Mouse (Mus musculus): Measurements from ENCODE around the gene Clec12a.
A peak's percentile ranks its signal among the peaks of the same experiment; 100 is the strongest.

Gene Clec12a

GRCm38 (mm10) chr6:129381736-129382135 lies 39.2 kb downstream of the Clec12a start:
- no peak for DNase-seq

- no peak for DNase-seq
These were observed 41.0 kb downstream of the Clec12a start for GRCm38 (mm10) chr6:129383466-129383865.

GRCm38 (mm10) chr6:129385000-129385399 lies 42.5 kb downstream of the Clec12a start:
- no peak for DNase-seq

GRCm38 (mm10) chr6:129385774-129386173 lies 43.3 kb downstream of the Clec12a start, which contains the start of gene Clec12b:
TSS of gene Clec12b (minus strand) at chr6:129385874.
- no peak for DNase-seq

GRCm38 (mm10) chr6:129393087-129393720 lies 50.7 kb downstream of the Clec12a start:
- no peak for DNase-seq

GRCm38 (mm10) chr6:129393732-129394131 lies 51.2 kb downstream of the Clec12a start:
- no peak for DNase-seq

GRCm38 (mm10) chr6:129396997-129397396 lies 54.5 kb downstream of the Clec12a start, which contains the start of gene Clec1b:
TSS of gene Clec1b (plus strand) at chr6:129397297.
- no peak for DNase-seq

- DNase-seq, result peak; percentile 43
These were observed 57.5 kb downstream of the Clec12a start for GRCm38 (mm10) chr6:129399945-129400344.

- DNase-seq, result no peak
These were observed 59.9 kb downstream of the Clec12a start for GRCm38 (mm10) chr6:129402404-129402803.

- DNase-seq, result no peak
These were observed 60.9 kb downstream of the Clec12a start for GRCm38 (mm10) chr6:129403391-129403790.

GRCm38 (mm10) chr6:129405999-129406398 lies 63.5 kb downstream of the Clec12a start:
- no peak for DNase-seq

- no peak for DNase-seq
These were observed 64.8 kb downstream of the Clec12a start for GRCm38 (mm10) chr6:129407324-129407723.

GRCm38 (mm10) chr6:129408562-129408961 lies 66.1 kb downstream of the Clec12a start, which contains the start of gene Clec9a:
TSS of gene Clec9a (plus strand) at chr6:129408862.
- DNase-seq, result no peak

- no peak for DNase-seq
These were observed 71.7 kb downstream of the Clec12a start for GRCm38 (mm10) chr6:129414177-129414576.

Measured in kidney, adult 11 months (tissue).